Mouse (Mus musculus): ENCODE measurements around the gene Cap2. TPM values are rescaled to one million over a fixed set of nuclear protein-coding genes. Genes with fewer than 3 reads are reported as not detected.

The Cap2 gene
- polyA plus RNA-seq, 1 experiment from 2014 or later: 4.3 TPM

- Histone ChIP-seq H3K9me3 (ENCODE audit: low read depth, low read length) (0 out of 2 replicates have a peak, but pooled peaks cover 5% of the 10 kb centered on the region), H3K4me2 (no peak overlapping the region), H3K4me3 (ENCODE audit: low read depth, low read length) (no peak overlapping the region), H3K36me3 (ENCODE audit: insufficient read depth) (no peaks in the 10 kb centered on the region), H3K4me1 (ENCODE audit: insufficient read depth) (no peaks in the 10 kb centered on the region), H3K27ac (ENCODE audit: low read depth) (no peak overlapping the region), H3K9ac (no peak overlapping the region), H3K27me3 (ENCODE audit: insufficient read depth, low read length) (no peaks in the 10 kb centered on the region)
- ATAC-seq (ENCODE audit: insufficient read depth): no peak
- no peak for TF ChIP-seq CTCF (IDR thresholded peaks at IDR 0.05; ENCODE audit: low read depth)
- DNase-seq: no peak
- 90% methylated on average over 10 of the region's 10 CpGs for WGBS
Measured at GRCm38 (mm10) chr13:46514484-46514883, 12.8 kb downstream of the Cap2 start.

- ATAC-seq (ENCODE audit: insufficient read depth) (no peak), DNase-seq (no peak)
- no peak overlapping the region for H3K4me3 ChIP-seq (ENCODE audit: low read depth, low read length)
- H3K9ac ChIP-seq: no peak overlapping the region
- H3K27ac ChIP-seq (ENCODE audit: low read depth): no peak overlapping the region
- TF ChIP-seq CTCF (IDR thresholded peaks at IDR 0.05; ENCODE audit: low read depth): no peak
- WGBS: 73% methylated on average over 9 of the region's 9 CpGs
- H3K36me3 ChIP-seq (ENCODE audit: insufficient read depth): no peaks in the 10 kb centered on the region
- no peaks in the 10 kb centered on the region for H3K4me1 ChIP-seq (ENCODE audit: insufficient read depth)
- H3K27me3 ChIP-seq (ENCODE audit: insufficient read depth, low read length): no peaks in the 10 kb centered on the region
- H3K4me2 ChIP-seq: no peak overlapping the region
- 0 out of 2 replicates have a peak, but pooled peaks cover 5% of the 10 kb centered on the region for H3K9me3 ChIP-seq (ENCODE audit: low read depth, low read length)
Measured at GRCm38 (mm10) chr13:46515120-46515523, 13.5 kb downstream of the Cap2 start.

GRCm38 (mm10) chr13:46515524-46515923 is 13.9 kb downstream of the Cap2 start:
- Histone ChIP-seq H3K9me3 (ENCODE audit: low read depth, low read length) (0 out of 2 replicates have a peak, but pooled peaks cover 5% of the 10 kb centered on the region), H3K4me3 (ENCODE audit: low read depth, low read length) (no peak overlapping the region), H3K36me3 (ENCODE audit: insufficient read depth) (no peaks in the 10 kb centered on the region), H3K4me2 (no peak overlapping the region), H3K27ac (ENCODE audit: low read depth) (no peak overlapping the region), H3K9ac (no peak overlapping the region), H3K4me1 (ENCODE audit: insufficient read depth) (no peaks in the 10 kb centered on the region), H3K27me3 (ENCODE audit: insufficient read depth, low read length) (no peaks in the 10 kb centered on the region)
- DNase-seq (no peak), ATAC-seq (ENCODE audit: insufficient read depth) (no peak)
- WGBS: 76% methylated on average over 10 of the region's 10 CpGs
- no peak for TF ChIP-seq CTCF (IDR thresholded peaks at IDR 0.05; ENCODE audit: low read depth)

GRCm38 (mm10) chr13:46516183-46516582 is 14.5 kb downstream of the Cap2 start:
- no peak overlapping the region for H3K9ac ChIP-seq
- no peak for TF ChIP-seq CTCF (IDR thresholded peaks at IDR 0.05; ENCODE audit: low read depth)
- H3K36me3 ChIP-seq (ENCODE audit: insufficient read depth): no peaks in the 10 kb centered on the region
- 0 out of 2 replicates have a peak, but pooled peaks cover 5% of the 10 kb centered on the region for H3K9me3 ChIP-seq (ENCODE audit: low read depth, low read length)
- H3K4me1 ChIP-seq (ENCODE audit: insufficient read depth): no peaks in the 10 kb centered on the region
- WGBS: 51% methylated on average over 7 of the region's 7 CpGs
- no peak overlapping the region for H3K27ac ChIP-seq (ENCODE audit: low read depth)
- H3K4me2 ChIP-seq: no peak overlapping the region
- DNase-seq (peak; percentile 57), ATAC-seq (ENCODE audit: insufficient read depth) (peak; percentile 60; the same call in 1 of the 2 replicates)
- no peak overlapping the region for H3K4me3 ChIP-seq (ENCODE audit: low read depth, low read length)
- no peaks in the 10 kb centered on the region for H3K27me3 ChIP-seq (ENCODE audit: insufficient read depth, low read length)

GRCm38 (mm10) chr13:46517211-46517685 is 15.6 kb downstream of the Cap2 start:
- Histone ChIP-seq H3K9ac (no peak overlapping the region), H3K36me3 (ENCODE audit: insufficient read depth) (no peaks in the 10 kb centered on the region), H3K4me3 (ENCODE audit: low read depth, low read length) (no peak overlapping the region), H3K27me3 (ENCODE audit: insufficient read depth, low read length) (no peaks in the 10 kb centered on the region), H3K9me3 (ENCODE audit: low read depth, low read length) (0 out of 2 replicates have a peak, but pooled peaks cover under 1% of the 10 kb centered on the region), H3K4me2 (no peak overlapping the region), H3K4me1 (ENCODE audit: insufficient read depth) (no peaks in the 10 kb centered on the region), H3K27ac (ENCODE audit: low read depth) (no peak overlapping the region)
- WGBS: 54% methylated on average over 4 of the region's 4 CpGs
- ATAC-seq (ENCODE audit: insufficient read depth) (no peak), DNase-seq (no peak)
- TF ChIP-seq CTCF (IDR thresholded peaks at IDR 0.05; ENCODE audit: low read depth): no peak

- no peak overlapping the region for H3K4me2 ChIP-seq
- no peak overlapping the region for H3K4me3 ChIP-seq (ENCODE audit: low read depth, low read length)
- H3K27ac ChIP-seq (ENCODE audit: low read depth): no peak overlapping the region
- no peaks in the 10 kb centered on the region for H3K36me3 ChIP-seq (ENCODE audit: insufficient read depth)
- no peaks in the 10 kb centered on the region for H3K27me3 ChIP-seq (ENCODE audit: insufficient read depth, low read length)
- no peak for DNase-seq
- WGBS: 83% methylated on average over 1 of the region's 1 CpGs
- no peak for ATAC-seq (ENCODE audit: insufficient read depth)
- no peaks in the 10 kb centered on the region for H3K4me1 ChIP-seq (ENCODE audit: insufficient read depth)
- no peaks in the 10 kb centered on the region for H3K9me3 ChIP-seq (ENCODE audit: low read depth, low read length)
- H3K9ac ChIP-seq: no peak overlapping the region
- TF ChIP-seq CTCF (IDR thresholded peaks at IDR 0.05; ENCODE audit: low read depth): no peak
Measured at GRCm38 (mm10) chr13:46521482-46521881, 19.8 kb downstream of the Cap2 start.

GRCm38 (mm10) chr13:46522798-46523197 is 21.1 kb downstream of the Cap2 start:
- H3K4me1 ChIP-seq (ENCODE audit: insufficient read depth): no peaks in the 10 kb centered on the region
- no peaks in the 10 kb centered on the region for H3K27me3 ChIP-seq (ENCODE audit: insufficient read depth, low read length)
- H3K36me3 ChIP-seq (ENCODE audit: insufficient read depth): no peaks in the 10 kb centered on the region
- WGBS: 16% methylated on average over 4 of the region's 4 CpGs
- DNase-seq: peak; percentile 29
- no peak overlapping the region for H3K4me2 ChIP-seq
- no peak for ATAC-seq (ENCODE audit: insufficient read depth)
- TF ChIP-seq CTCF (IDR thresholded peaks at IDR 0.05; ENCODE audit: low read depth): no peak
- H3K27ac ChIP-seq (ENCODE audit: low read depth): 0 out of 2 replicates have a peak overlapping the region, but pooled peaks have one; percentile 26
- no peaks in the 10 kb centered on the region for H3K9me3 ChIP-seq (ENCODE audit: low read depth, low read length)
- no peak overlapping the region for H3K9ac ChIP-seq
- no peak overlapping the region for H3K4me3 ChIP-seq (ENCODE audit: low read depth, low read length)

Measured in lung, embryonic 14.5 days (tissue).